Mouse (Mus musculus): ENCODE measurements around the gene Mpv17l2.

DNA sequence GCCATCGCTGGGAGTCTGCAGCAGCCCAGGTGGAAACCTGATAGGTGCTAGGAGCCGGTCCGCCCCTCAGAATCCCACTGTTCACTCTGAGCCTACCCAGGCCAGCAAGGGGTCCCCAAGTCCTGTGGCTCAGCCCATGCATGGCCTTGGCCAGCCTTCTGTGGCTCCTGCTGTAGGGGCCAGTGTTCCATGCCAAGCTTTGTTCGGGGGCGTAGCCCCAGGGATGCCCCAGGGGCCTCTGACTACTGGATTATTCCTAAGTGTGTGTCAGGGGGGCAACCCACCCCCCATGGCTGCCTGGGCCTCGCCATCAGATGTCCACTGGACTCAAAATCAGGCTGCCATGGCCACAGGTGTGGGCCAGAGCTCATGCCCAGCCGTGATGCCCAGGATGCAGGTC is 46.8 kb downstream of the Mpv17l2 start:
- TF ChIP-seq CTCF (IDR thresholded peaks at IDR 0.05; ENCODE audit: insufficient read depth, low read depth, low read length), result no peak
- TF ChIP-seq POLR2A (IDR thresholded peaks at IDR 0.05; ENCODE audit: insufficient read depth, low read depth, low read length), result no peak
